Mouse (Mus musculus): ENCODE measurements at regions not wholly inside any gene's neighbourhood (a gene's known extent, or its start where the extent isn't known, plus 50 kb on each side); places are given as distances from the start of the nearest gene placed in this dataset.

DNA sequence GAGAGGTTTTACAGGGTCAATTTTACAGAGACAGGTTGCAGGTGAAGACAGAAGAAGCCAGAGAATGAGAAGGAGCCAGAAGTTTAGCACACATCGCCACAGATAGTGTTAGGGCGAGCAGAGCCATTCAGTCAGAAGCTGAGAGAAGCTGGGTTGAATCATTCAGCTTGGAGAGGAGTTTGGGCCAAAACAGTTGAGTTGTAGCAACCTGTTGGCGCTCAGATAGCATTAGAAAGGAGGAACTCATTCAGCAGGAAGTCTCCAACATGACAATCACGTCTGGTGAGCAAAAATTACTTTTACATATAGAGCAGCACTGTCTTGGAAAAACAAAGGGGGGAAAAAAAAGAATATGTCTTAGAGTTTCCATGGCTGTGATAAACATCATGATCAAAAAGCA, 53.2 kb downstream of the Fam43a start:
- DNase-seq = no peak

DNA sequence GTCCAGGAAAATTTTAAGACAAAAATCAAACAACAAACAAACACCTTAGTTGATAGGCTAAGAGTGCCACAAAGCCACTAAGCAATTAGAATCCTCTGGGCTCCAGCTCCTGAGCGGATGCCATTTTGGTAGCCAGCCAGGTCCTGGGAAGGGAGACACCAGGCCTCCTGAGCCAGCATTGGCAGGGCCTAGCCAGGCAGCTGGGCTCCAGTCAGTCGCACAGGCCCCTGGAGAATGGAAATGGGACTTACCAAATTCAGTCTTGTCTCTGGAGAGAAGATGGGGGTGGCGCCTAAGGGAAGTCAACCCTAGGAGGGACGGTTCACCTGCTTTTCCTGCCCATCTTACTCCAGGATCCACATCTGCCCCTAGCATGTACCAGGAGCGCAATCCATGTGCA, 54.3 kb downstream of the Fam43a start:
- DNase-seq = peak in 1 of 2 experiments; percentile 37

DNA sequence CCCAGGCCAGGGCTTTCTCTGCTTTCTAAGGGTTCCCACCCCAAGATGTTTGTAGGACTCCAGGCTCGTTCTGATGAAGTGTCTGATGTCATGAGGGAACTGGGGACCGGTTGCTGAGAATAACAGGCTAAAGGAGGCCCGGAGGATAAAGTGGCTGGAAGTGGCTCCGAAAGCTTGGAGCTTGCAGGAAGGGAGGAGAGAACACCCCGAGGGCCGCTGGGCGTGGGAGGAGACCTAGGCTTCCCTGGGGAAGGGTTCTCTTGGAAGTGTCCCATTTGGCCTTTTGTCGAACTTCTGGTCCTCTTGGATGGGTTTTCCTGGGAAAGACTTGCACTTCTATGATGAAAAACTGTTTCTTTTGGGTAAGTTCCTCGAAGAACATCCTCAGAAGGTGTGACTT, 54.7 kb downstream of the Fam43a start:
- no peak for DNase-seq

DNA sequence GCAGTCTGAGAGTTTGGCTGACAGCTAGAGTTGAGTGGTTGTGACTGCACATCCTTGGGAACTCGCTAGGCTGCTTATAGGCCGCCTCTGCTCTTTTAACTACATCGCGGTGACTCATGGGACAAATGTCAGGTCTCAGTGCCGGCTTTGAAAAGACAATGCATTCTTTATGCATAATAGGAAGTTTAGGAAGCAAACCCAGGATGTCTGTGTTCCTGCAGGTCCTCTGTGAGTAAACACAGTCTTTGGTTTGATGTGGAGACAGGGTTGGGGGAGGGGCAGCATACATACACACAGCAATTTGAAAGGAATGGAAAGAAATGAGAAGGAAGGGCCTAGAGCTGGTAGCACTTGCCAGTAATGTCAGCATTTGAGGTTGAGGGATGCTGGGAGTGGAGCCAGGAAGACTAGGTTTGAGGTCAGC, 56.3 kb downstream of the Fam43a start:
- DNase-seq = no peak

DNA sequence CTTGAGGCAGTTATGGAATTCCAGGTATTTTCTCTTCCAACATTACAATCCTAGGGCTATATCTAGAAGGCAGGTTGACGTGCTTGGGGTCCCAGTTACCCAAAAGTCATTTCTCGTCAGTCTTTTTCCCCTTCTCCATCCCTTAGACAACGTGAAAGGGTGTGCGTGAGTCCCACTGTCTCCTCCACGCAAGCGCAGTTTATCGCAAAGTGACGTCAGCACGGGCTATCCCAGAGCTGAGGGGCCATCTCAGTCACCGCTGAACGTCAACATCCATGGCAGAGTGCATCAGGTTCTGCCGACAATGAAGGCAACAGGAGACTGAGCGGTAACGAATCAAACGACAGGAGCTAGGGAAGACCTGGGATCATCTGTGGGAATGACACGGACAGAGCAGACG, 57.4 kb downstream of the Fam43a start:
- DNase-seq = no peak

DNA sequence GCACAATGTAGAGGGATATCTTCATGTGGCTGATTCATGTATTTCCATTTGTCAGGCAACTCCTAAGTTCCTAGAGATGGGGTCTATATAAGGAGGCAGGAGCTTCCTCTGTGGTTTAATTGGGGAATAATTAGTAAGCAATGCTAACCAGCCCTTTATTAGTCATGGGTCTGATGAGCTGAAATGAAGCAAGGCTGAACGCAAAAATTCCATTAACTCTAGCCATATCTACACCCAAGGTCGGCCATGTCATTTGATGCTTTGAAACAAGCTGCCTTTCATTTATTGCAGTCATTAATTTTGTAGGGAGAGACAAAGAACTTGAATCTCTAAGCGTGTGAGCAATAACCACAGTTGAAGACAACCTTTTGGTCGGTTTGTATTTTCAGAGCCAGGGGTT, 59.4 kb downstream of the Fam43a start:
- DNase-seq = no peak

DNA sequence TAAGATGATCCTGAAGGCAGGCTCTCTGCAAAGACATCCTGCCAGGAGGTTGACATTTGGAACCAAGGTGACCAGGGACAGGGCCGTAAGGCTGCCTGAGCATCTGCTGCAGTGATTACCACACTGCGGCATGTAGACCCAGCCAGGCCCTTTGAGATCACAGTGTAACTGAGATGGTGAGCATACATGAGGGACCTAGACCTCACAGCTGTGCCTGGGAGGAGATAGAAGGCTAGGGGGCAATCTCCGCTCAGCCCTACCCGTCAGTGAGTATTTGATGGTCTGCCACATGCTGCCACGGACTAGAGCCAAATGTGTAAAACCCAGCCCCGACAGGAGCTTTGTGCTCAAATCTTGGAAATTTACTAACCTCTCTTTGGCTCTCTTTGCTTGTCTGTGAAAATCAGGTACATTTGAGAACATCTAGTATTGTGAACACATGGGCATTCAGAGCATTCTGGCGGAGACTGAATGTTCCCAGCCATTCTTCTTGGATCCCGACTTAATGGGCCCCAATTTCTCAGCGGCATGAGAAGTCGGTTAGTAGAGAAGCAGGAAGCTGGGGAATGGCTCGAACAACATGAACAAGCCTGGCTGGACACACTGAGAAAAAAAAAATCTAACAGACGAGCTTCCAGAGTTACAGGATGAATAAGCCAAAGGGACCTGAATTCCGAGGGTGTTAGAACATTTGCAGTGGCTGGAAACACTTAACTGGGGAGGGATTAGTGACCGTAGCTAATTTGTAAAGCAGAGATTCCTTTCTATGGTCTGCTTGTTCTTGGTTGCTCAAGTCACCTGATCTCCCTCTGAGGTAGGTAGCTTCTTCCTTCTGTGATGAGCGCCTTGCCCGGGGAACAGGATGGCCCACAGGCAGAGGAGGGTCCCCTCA, 61.8 kb downstream of the Fam43a start:
- DNase-seq = no peak

DNA sequence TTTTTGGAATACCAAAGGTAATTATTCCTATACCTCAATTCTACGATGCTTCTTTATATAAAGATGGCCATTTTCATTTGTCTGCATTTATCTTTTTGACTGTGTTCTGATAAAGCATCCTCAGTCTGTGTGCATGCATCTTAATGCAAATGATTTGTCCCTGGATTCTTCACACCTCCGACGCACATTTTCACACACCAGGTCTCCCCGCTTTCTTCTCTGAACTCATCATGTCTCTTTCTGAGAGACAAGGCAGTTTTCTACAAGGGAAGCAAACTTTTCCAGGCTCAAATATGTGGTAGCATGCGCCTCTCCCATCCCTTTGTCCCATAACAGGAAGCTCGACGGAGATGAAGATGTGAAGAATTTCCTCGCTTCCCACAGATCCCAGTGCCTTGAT, 63.5 kb downstream of the Fam43a start:
- DNase-seq = no peak

DNA sequence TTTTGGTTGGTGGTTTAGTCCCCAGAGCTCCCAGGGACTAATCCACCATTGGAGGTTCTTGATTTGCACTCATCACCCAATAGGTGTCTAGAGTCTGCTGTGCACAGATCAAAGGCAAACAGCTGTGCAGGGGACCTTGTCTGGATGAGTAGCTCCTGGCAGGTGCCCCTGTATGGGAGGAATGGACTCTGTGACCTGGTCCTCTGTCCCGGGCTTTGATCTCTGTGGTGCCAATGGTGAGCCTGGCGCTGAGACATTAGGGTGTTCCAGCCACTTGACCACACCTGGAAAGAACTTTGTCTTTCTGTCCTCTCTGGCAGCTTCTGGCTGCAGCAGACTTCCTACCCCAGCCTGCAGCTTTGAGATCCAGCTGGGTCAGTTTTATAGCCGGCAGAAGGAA, 64.4 kb downstream of the Fam43a start:
- no peak for DNase-seq

DNA sequence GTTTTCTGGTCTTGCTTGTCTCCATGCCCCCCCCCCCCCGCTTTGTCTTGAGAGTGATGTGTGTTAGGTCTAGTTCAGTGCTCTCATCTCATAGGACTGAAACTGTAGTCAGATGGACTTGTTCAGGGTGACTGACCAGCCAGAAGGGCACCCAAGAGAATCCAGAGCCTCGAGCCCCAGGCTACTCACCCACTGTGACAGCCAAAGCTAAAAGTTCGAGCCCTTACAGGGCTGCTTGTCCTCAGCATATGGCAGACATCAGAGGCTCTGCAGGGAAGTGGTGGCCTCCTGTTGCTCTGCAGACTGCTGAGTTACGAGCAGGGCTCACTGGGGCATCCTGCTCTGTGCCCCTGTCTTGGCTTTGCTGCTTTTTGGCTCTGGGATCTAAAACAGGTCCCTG, 64.9 kb downstream of the Fam43a start:
- no peak for DNase-seq

DNA sequence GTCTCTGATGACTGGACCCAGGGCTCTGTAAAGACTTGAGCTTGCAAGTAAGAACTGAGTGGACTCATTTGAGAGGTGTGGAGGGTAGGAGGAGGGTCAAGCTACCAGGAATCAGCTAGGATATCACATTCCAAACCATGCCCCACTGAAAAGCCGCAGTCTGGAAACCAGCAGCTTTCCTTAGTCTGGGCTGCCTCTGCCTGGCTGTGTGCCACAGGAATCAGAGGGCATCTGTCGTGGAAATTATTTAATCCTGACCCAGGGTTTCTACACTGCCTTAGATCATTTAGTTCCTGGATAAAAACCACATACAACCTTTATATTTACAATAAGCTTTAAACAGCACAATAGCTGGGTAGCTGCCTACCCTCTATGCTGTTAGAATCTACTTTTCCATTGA, 66.4 kb downstream of the Fam43a start:
- DNase-seq = no peak

DNA sequence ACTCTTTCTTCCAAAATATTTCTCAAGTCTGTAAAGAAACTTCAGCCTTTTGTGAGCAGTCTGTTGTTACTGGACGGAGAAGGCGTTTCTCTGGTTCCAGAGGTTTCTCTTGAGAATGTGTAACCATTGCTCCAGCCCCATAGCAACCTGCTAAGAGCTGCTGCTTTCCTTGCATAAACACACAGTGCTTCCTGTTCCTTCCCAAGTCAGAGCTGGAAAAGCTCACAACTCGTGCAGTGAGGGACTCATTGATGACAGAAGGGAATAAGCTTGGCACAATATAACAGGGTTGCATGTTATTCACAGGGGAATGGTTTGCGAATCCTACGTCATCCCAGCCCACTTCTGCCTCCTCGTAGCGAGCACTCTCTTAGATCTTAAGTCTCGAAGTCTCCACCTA, 70.4 kb downstream of the Fam43a start:
- DNase-seq = peak in 1 of 2 experiments; percentile 40

DNA sequence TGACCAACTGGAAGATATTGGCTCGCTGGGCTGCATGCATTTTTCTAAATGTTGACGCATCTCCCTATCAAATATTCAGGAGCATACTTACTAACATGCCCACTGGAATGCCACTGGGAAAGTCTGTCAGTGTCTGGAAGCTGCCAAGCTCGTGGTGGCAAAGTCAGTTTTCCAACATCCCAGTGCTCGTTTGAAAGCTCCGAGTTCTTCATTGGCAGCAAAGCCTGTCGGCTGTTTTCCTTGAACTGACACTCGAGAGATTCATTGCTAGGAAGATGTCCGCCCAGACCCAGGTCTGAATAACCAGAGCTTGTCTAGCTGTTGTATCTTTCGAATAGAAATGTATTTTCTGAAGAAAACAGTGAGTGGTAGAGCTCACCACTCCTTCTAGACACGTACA, 72.1 kb downstream of the Fam43a start:
- no peak for DNase-seq

DNA sequence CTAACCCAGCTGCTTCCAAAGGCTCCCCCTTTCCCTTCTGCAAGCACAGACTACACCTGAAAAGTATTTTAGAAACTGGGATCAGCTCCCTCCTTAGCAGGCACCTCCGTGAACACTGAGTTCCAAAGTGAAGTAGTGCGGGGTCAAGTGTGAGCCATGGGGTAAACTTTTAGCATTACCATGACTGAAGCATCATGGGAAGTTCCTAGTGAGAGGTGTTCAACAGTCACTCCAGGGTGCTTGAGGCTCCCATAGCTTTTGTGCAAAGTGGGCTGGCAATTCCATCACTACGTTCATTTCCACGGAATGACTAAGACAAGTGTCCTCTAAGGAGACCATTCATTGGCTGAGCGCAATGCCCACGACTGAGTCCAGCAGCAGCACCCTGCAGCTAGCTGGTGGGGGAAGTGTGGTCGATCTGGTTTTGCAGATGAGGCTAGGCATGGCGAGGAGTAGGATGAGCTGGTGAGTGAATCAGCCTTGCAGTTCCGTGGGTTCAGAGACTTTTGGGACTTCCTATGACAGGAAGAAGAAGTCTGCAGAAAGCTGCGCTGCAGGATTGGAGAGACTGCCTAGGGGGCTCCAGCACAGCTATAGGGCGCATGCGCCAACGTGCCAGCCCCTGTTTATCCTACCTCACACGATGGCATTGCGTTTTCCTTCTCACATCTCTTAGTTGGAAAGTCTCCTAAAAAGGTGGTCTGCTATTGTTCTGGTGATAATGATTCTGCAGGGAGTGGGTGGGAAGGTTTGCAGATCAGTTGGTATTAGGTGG, 73.4 kb downstream of the Fam43a start:
- peak in 1 of 2 experiments; percentile 24 for DNase-seq

DNA sequence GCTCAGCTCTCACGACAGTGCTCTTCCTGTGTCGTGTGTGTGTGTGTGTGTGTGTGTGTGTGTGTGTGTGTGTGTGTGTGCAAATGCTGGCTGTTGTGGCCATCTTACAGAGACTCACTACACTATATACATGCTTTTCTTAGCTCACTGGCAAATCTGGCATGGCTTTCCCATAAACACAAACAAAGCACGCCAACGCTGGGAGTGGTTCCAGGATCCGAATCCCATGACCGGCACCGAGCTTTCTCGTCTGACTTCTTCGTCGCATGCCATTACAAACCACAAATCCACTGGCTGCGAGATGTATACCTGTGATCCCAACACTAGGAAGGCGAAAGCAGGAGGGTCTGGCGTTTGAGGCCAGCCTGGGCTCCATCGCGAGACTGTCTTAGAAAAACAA, 74.1 kb downstream of the Fam43a start:
- no peak for DNase-seq

DNA sequence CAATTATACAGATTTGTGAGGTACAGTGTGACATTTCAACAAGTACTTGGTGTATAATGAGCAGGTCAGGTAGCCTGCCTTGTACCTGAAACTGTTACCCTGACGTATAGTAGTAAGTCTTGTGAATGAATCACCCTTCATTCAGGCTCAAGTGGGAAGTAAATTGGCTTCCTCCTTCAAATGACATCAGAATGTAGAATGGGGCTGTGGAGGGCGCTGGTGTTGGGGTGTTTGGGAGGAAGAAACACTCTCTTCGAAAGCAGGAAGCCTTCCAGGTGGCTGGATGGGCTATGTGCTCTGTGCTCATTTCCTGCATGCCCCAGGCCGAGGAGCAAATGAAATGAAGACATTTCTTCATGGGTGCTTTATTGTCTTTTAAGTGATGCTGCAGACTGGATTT, 76.3 kb downstream of the Fam43a start:
- no peak for DNase-seq

DNA sequence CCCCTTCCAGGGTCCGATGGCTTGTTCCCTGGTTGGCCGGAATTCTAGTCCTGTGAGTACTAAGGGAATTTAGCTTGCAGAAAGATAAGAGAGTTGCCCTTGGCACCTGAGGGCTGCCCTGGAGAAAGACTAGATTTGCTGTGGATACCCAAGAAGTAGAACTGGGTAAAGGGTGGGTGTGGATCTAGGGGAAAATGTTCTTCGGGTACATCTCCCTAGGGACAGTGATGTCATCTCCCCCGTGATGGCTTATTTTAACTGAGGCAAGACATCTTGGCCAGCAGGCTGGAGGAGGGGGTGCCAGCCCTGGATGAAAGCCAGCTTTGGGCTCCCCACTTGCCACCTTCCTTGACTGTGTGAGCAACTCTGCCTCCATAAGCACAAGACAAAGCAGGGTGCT, 77.5 kb downstream of the Fam43a start:
- DNase-seq = no peak

DNA sequence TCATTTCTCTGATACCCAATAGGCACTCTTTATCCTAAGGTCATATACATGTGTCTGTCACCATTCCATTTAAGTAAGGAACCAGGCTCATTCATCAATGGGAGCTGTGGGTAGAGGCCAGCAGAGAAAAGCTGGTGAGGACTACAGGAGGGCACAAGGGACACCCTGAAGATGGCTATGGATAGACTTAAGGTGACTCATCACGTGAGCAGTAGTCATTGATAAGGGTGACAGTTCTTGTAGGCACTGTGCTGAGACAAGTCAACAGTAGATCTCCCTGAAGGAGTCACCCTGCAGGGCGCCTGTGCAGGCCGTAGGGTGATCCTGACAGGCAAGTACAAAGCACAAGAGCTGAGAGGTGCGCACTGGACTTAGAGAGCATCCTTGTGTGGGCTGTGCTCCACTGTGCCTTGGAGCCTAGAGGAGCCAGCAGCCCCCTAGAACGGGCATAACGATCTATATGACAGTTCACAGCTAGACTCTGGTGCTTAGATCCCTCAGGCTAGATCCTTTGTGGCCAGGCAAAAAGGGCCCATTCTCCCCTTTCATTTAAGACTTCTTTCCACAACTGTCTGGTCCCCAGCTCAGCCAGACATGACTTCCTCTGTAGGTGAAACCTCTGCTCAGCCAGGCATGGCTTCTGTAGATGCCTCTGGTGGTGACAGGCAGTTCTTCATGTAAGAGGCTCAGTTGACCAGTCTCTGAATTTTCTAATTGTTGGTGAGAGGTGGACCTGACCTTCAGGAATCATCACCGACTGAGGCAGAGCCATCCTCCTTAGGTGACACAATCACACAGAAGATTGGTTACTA, 78.6 kb downstream of the Fam43a start:
- DNase-seq = no peak

DNA sequence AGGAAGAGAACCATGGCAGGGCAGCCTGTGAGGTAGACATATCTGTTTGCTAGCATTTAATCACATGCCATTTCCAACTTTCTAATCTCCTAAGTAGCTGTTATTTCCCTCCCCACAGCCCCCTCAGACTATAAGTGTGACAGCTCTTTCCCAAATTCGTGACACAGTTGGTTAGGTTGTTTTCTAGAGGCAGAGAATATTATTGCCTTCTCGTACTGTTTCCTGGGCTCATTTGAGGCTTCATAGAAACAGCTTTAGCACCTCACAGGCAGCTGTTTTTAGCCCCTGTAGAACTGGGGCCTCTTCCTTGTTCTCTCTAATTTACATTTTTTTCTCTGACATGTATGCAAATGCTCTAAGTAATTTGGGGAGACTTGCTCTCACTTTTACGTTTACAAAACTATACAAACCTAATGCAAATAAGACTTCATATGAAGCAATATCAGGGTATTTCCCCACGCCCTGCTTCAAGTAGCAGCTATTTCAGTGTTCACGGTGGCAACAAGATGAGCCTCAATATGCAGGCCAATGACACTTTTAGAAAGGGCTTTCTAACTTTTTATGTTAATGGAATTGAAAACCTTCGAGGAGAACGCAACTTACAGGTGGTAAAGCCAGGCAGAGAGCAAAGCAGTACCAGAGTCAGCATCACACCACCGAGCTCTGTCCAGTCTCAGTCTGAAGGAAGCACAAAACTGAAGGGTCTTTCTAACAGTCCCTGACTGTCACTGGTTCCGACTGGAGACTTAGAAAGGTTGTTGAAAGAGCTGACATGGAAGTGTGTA, 79.4 kb downstream of the Fam43a start:
- no peak for DNase-seq

DNA sequence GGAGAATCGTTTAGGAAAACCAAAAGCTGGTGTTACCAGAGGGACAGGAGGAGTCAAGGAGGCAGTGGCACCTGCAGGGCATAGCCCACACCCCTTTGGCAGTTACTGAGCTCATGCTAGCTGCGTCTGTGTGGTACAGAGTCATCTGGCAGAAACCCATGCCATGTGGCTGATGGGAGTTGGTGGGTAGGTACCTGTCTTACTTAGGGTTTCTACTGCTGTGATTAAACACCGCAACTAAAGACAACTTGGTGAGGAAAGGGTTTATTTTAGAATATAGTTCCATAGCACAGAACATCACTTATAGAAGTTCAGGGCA, 79.9 kb downstream of the Fam43a start:
- no peak for DNase-seq

DNA sequence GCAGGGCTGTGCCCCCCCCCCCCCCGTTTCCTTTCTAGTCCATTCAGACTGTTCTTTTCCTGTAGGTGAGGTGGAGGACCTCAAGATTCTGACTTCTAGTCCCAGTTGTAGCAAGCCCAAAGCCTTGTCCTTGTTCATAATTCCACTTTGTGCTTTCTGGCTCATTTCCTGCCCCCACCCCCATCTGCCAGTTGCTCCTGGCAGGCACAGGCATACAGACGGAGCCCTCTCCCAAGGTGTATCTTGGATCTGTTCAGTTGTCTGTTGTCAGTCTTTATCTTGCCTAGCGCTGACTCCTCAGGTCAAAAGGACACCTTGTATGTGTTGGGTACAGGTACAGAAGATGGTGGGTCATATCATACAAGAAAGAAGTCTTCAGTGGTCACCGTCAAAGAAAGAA, 81.9 kb downstream of the Fam43a start:
- DNase-seq = no peak

DNA sequence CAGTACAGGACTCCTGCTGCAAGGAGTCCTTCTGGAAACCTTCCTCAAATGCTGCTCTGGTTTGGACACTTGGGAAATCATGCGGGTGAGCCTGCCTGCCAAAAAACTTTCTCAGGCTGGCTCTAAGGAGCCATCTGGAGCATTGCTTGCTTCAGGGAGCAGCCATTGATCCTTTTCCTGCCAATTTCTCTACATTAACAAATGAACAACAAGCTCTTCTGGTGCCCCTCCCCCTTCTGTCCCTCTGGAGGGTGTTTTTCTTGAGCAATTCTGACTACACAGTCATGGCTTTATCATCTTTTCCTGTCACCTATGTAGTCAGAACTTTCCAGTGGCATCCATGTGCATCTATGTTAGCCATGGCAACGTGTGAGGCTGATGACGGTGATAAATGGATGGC, 84.5 kb downstream of the Fam43a start:
- DNase-seq = peak; percentile 32 to 42

DNA sequence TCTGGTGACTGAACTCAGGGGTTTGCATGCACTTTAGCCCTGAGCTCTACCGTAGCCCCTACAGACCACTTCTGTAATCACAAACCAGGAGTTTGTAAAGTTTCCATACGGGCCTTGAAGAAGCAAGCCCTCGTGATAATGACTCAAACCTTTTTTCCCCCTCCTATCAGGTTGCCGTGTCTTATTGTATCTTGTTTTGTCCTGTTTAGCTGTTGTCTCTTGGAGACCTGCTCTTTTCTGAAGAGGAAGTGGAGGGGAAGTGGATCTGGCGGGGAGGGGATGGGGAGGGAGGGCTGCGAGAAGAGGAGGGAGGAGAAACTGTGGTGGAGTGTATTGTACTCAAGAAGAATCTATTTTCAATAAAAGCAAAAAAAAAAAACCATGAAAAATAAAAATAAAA, 87.0 kb downstream of the Fam43a start:
- no peak for DNase-seq
